Mouse (Mus musculus): ENCODE results near the gene Rhbdf2.

- TF ChIP-seq CTCF (IDR thresholded peaks at IDR 0.05; ENCODE audit: low read depth) (no peak), EP300 (optimal IDR thresholded peaks at IDR 0.05) (no peak)
Measured at GRCm38 (mm10) chr11:116618666-116619065, 8.2 kb downstream of the Rhbdf2 start.

All from stomach, postnatal 0 days (tissue).